Mouse (Mus musculus): ENCODE measurements around the gene Scamp4. TPM values are rescaled to one million over a fixed set of nuclear protein-coding genes. Genes with fewer than 3 reads are reported as not detected.
"Not testable (repeated sequence)": the region's sequence is repeated elsewhere in the genome, so short reads cannot be mapped to it uniquely, and the experiment has no call there.

Gene Scamp4
- total RNA-seq, 4 experiments from 2014 or later, result 39.3 to 58.6 (median 42.8) TPM

GRCm38 (mm10) chr10:80610116-80610785, 7.6 kb downstream of the Scamp4 start:
- DNase-seq (ENCODE audit: low spot score in 2 of 2), result no peak

- DNase-seq (ENCODE audit: low spot score in 2 of 2), result no peak
Observed at GRCm38 (mm10) chr10:80611024-80611423, 8.4 kb downstream of the Scamp4 start.

- no peak for DNase-seq (ENCODE audit: low spot score in 2 of 2)
Observed at GRCm38 (mm10) chr10:80611905-80612304, 9.2 kb downstream of the Scamp4 start.

DNA sequence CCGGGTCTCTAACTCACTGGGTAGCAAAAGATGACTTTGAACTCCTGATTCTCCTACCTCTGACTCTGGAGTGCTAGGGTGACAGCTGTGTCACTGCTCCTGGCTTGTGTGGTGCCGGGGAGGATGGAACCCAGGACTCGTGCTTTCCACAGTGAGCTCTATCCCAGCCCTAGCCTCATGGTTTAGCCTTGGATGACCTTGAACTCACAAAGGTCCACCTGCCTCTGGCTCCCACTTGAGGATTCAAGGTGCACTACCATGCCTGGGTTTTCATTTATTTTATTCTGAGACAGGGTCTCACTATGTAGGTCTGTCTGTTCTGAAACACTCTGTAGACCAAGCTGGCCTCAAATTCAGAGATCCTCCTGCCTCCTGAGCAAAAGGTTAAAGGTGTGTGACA, 11.1 kb downstream of the Scamp4 start:
- no peak for DNase-seq (ENCODE audit: low spot score in 2 of 2)

GRCm38 (mm10) chr10:80614351-80614750, 11.7 kb downstream of the Scamp4 start:
- no peak for DNase-seq (ENCODE audit: low spot score in 2 of 2)

- DNase-seq (ENCODE audit: low spot score in 2 of 2), result no peak
Observed at GRCm38 (mm10) chr10:80618181-80618580, 15.5 kb downstream of the Scamp4 start.

GRCm38 (mm10) chr10:80619465-80620244, 17.0 kb downstream of the Scamp4 start:
- DNase-seq (ENCODE audit: low spot score in 2 of 2), result no peak

GRCm38 (mm10) chr10:80620365-80620764, 17.7 kb downstream of the Scamp4 start:
- DNase-seq (ENCODE audit: low spot score in 2 of 2), result no peak

GRCm38 (mm10) chr10:80620796-80621689, 18.4 kb downstream of the Scamp4 start:
- DNase-seq (ENCODE audit: low spot score in 2 of 2), result no peak

GRCm38 (mm10) chr10:80621690-80621939, 18.9 kb downstream of the Scamp4 start:
- DNase-seq (ENCODE audit: low spot score in 2 of 2), result no peak

GRCm38 (mm10) chr10:80621940-80622660, 19.4 kb downstream of the Scamp4 start:
- DNase-seq (ENCODE audit: low spot score in 2 of 2), result peak; percentile 99 to 100

GRCm38 (mm10) chr10:80622661-80623456, 20.2 kb downstream of the Scamp4 start, which contains the start of gene Csnk1g2:
Gene Csnk1g2, plus strand, starts transcription at chr10:80622838.
- DNase-seq (ENCODE audit: low spot score in 2 of 2), result peak in 1 of 2 experiments; percentile 38

- DNase-seq (ENCODE audit: low spot score in 2 of 2), result peak in 1 of 2 experiments; percentile 28
Observed at GRCm38 (mm10) chr10:80623457-80624191, 21.0 kb downstream of the Scamp4 start.

DNA sequence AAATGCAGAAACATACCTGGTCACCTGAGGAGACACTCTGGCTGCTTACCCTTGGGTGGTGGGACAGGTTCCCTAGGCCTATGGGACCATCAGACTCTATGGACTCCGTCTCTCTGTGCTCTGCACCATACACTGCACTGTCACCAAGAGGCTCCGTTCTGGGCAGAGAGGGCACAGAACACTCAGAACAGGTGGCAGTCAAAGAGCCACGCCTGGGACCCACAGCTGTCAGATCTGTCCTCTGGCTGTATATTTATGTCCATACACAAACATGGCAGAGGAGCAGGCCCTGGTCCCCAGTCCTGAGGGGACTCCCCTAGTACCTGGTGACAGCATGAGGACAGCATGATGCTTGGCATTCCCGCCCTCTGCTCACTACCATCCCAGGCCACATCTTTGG, 23.1 kb downstream of the Scamp4 start:
- no peak for DNase-seq (ENCODE audit: low spot score in 2 of 2)

- no peak for DNase-seq (ENCODE audit: low spot score in 2 of 2)
Observed at GRCm38 (mm10) chr10:80627685-80628084, 25.0 kb downstream of the Scamp4 start.

- DNase-seq (ENCODE audit: low spot score in 2 of 2), result no peak
Observed at GRCm38 (mm10) chr10:80628925-80629324, 26.3 kb downstream of the Scamp4 start.

- DNase-seq (ENCODE audit: low spot score in 2 of 2), result no peak
Observed at GRCm38 (mm10) chr10:80635345-80635744, 32.7 kb downstream of the Scamp4 start.

GRCm38 (mm10) chr10:80646936-80647335, 44.3 kb downstream of the Scamp4 start:
- no peak for DNase-seq (ENCODE audit: low spot score in 2 of 2)

GRCm38 (mm10) chr10:80649910-80650309, 47.2 kb downstream of the Scamp4 start:
- not testable (repeated sequence) for DNase-seq (ENCODE audit: low spot score in 2 of 2)

- no peak for DNase-seq (ENCODE audit: low spot score in 2 of 2)
Observed at GRCm38 (mm10) chr10:80650392-80650791, 47.7 kb downstream of the Scamp4 start.
